Mouse (Mus musculus) cerebellum, adult 2 months (tissue): Measurements from ENCODE around the gene Phf2.

Experiments used
- CTCF ChIP-seq: fragments of 200-500 bp; IDR thresholded peaks from 2 replicates; pipeline ENCODE4 v1.5.1; 2011; ENCODE audit warnings: low read depth, mild to moderate bottlenecking, control low read depth, low read length, moderate library complexity, borderline replicate concordance; ENCODE audit not compliant: insufficient read depth
- POLR2A ChIP-seq: fragments of 200-500 bp; IDR thresholded peaks from 2 replicates; pipeline ENCODE4 v1.6.1; 2011; ENCODE audit warnings: low read length, control low read depth, borderline replicate concordance; ENCODE audit not compliant: insufficient read depth

- TF ChIP-seq CTCF (no peak), POLR2A (no peak)
Measured at GRCm38 (mm10) chr13:48869950-48870770, 759 bp downstream of the Phf2 start.
